Mouse (Mus musculus) gastrocnemius, postnatal 4 days (tissue): Measurements from ENCODE around the gene Olfr638. TPM values are rescaled to one million over a fixed set of nuclear protein-coding genes. Genes with fewer than 3 reads are reported as not detected.
"Not testable (repeated sequence)": the region's sequence is repeated elsewhere in the genome, so short reads cannot be mapped to it uniquely, and the experiment has no call there.

ENCODE experiments used
- DNase-seq, 2 experiments: peaks; one replicate each; pipeline ENCODE4 v3.0.0; 2021 to 2022; ENCODE audit warnings: low spot score in 2 of 2, mixed read lengths in 2 of 2
- long read RNA-seq, 2 experiments: library from polyadenylated mRNA; stranded (forward); transcript quantifications; one replicate each; pipeline ENCODE4 v2.0.0; 2021
- total RNA-seq, 2 experiments: library from RNA; stranded (reverse); gene quantifications; 2 replicates each; pipeline ENCODE4 v1.2.3; 2021

The Olfr638 gene
- total RNA-seq: not detected
- long read RNA-seq, experiment 1: 0 reads
- long read RNA-seq, experiment 2: 0 reads

DNA sequence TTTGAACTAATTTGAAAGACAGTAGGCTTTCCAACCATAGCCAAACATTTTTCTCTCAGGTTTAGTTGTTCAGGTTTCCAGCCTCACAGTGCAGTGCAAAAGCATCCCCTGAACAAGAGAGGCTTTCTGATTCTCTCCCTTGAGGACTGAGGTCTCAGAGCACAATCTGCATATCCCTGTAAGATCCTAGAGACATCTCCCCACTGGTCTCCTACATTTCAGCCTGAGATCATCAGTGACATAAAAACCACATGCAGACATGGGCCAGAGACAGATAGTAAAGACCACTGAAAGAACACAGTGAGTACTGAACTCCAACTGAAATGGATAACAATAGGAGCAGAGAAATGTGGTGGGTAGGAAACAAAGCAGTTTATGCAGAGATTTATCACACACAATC lies at the start of gene Olfr638:
Gene Olfr638, plus strand, starts transcription at position 301 of the 400 bp plus-strand sequence.
- no peak for DNase-seq

DNA sequence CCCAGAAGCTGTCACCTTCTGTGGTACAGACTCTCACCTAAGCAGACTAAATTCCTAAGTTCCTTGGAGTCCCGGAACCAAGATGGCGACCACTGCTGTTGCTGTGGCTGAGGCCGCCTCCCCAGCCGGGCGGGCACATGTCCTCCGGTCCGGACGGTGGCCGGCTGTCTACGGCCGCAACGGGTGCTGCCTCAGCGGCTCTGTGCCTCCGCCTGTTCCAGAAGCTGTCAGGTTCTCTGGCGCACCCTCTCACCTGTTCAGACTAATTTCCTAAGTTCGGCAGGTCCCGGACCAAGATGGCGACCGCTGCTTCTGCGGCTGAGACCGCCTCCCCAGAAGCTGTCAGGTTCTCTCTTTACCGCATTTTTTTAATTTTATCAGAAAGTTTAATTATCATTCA lies 31.7 kb upstream of the Olfr638 start:
- DNase-seq: not testable (repeated sequence)

DNA sequence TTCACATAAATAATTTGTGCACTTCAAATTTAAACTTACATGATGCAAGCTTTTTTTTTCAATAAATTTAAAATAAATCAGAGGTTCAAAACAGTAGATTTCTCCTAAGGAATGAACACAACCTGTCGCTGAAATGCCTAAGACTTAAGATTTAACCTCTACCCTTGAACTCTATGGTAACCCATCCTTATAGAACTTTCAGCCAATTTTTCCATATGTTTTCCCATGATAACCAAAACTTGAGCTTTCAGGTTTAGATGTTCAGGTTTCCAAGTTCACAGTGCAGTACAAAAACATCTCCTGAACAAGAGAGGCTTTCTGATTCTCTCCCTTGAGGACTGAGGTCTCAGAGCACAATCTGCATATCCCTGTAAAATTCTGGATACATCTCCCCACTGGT lies 27.7 kb upstream of the Olfr638 start, which contains the start of gene Olfr635:
Gene Olfr635, plus strand, starts transcription at position 301 of the 400 bp plus-strand sequence.
- no peak for DNase-seq

- DNase-seq: no peak
These were observed 26.8 kb upstream of the Olfr638 start for GRCm38 (mm10) chr7:103971782-103972181.

DNA sequence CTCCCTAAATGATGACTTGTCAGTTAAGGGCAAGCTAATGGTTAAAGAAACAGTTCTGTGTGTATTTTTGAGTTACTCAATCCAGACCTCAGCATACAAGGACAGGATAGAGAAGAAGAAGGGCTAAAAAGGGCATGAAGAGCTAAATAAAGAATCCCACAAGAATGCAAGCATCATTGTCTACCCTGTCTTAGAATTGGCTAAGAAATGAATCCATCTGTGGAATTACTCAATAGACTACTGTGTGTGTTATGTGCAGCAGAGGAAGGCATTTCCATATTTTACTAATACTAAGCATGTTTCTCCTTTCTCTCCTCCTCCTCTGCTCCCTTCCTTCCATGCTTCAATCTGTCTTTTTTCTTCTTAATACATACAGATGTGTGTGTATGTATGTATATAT lies 578 bp downstream of the Olfr638 start:
- no peak for DNase-seq

- DNase-seq: no peak
These were observed 18.7 kb downstream of the Olfr638 start, which contains the start of gene Olfr639 for GRCm38 (mm10) chr7:104017203-104017602. Olfr639 (minus strand) TSS chr7:104017303.

- DNase-seq: no peak
These were observed 20.4 kb downstream of the Olfr638 start for GRCm38 (mm10) chr7:104018953-104019352.

- DNase-seq: no peak
These were observed 23.1 kb downstream of the Olfr638 start for GRCm38 (mm10) chr7:104021651-104022050.

- DNase-seq: no peak
These were observed 26.9 kb downstream of the Olfr638 start, which contains the start of gene Olfr640 for GRCm38 (mm10) chr7:104025473-104025872. Olfr640 (minus strand) TSS chr7:104025573.

GRCm38 (mm10) chr7:104026978-104027377 lies 28.4 kb downstream of the Olfr638 start:
- no peak for DNase-seq

DNA sequence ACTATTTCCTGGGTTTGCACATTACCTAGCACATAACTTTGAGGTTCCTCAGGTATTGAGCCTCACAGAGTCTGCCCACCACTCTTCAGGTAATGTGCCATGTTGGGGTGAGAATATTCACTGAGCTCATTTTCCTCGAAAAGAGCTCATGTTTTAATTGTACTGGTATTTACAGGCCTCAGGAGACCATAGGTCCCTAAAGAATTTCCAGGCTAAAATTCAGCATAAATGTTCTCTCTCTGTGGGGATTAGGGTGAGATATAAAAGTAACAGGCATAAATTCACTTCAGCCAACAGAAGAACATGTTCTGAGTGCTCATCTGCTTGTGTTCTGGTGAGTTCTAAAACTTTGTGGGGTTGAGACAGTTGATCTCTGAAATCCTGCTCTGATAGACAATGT lies 36.6 kb downstream of the Olfr638 start, which contains the start of gene Olfr641:
Gene Olfr641, plus strand, starts transcription at position 301 of the 400 bp plus-strand sequence.
- DNase-seq: no peak

GRCm38 (mm10) chr7:104050745-104051144 lies 52.2 kb downstream of the Olfr638 start:
- no peak for DNase-seq

DNA sequence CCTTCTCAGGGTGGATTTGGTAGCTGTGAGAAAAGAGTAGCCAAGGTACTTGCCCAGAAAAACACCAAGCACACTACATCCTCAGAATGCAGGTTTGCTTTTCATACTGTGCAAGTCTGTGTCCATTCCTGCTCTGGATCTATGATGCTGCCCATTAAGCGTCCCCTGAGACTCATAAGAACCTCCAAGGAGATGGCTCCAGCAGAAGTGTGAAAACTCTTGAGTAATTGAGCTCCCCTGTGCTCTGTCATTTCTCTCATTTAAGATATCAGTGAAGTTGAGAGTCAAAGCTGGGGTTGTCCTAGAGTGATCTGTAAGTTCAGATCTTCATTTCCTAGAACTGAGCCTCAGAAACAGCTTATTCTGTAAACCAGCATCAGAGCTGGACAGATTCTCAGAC lies 54.0 kb downstream of the Olfr638 start, which contains the start of gene Olfr642:
Gene Olfr642, minus strand, starts transcription at position 101 of the 400 bp plus-strand sequence.
- no peak for DNase-seq

Other genes starting within 250 kb of the Olfr638 start
- gene Olfr630, start 241.4 kb upstream of the Olfr638 start, total RNA-seq: not detected
- not detected for gene Olfr69, start 227.2 kb upstream of the Olfr638 start, total RNA-seq
- not detected for gene Olfr68, start 219.0 kb upstream of the Olfr638 start, total RNA-seq
- gene Olfr67, start 206.9 kb upstream of the Olfr638 start, total RNA-seq: not detected
- 10 to 100 TPM; 62.8 to 81.8 TPM for gene Hbb-bt, start 184.8 kb upstream of the Olfr638 start, total RNA-seq
- 100 to 1,000 TPM; 289 to 541 TPM for gene Hbb-bs, start 170.7 kb upstream of the Olfr638 start, total RNA-seq
- gene Hbb-bh2, start 158.2 kb upstream of the Olfr638 start, total RNA-seq: not detected
- gene Hbb-bh1, start 155.6 kb upstream of the Olfr638 start, total RNA-seq: not detected
- gene Hbb-y, start 145.5 kb upstream of the Olfr638 start, total RNA-seq: not detected
- gene Olfr66, start 112.5 kb upstream of the Olfr638 start, total RNA-seq: not detected
- gene Olfr64, start 104.3 kb upstream of the Olfr638 start, total RNA-seq: not detected
- not detected for gene Olfr65, start 95.3 kb upstream of the Olfr638 start, total RNA-seq
- gene Olfr631, start 69.9 kb upstream of the Olfr638 start, total RNA-seq: not detected
- gene Olfr632, start 64.4 kb upstream of the Olfr638 start, total RNA-seq: not detected
- gene Olfr633, start 54.3 kb upstream of the Olfr638 start, total RNA-seq: not detected
- under 1 TPM in 1 of 2 experiments, not detected in 1; 0.03 TPM for gene Olfr635, start 27.6 kb upstream of the Olfr638 start, total RNA-seq
- under 1 TPM; 0.03 to 0.05 TPM for gene Olfr639, start 18.6 kb downstream of the Olfr638 start, total RNA-seq
- gene Olfr640, start 26.8 kb downstream of the Olfr638 start, total RNA-seq: not detected
- gene Olfr641, start 36.7 kb downstream of the Olfr638 start, total RNA-seq: not detected
- not detected for gene Olfr642, start 53.9 kb downstream of the Olfr638 start, total RNA-seq
- gene 4930516K23Rik, start 62.7 kb downstream of the Olfr638 start, total RNA-seq: not detected
- not detected for gene Olfr644, start 73.1 kb downstream of the Olfr638 start, total RNA-seq
- gene Olfr645, start 86.7 kb downstream of the Olfr638 start, total RNA-seq: not detected
- gene Olfr646, start 106.1 kb downstream of the Olfr638 start, total RNA-seq: not detected
- gene Ubqln5, start 131.1 kb downstream of the Olfr638 start, total RNA-seq: not detected
- gene Olfr643, start 138.7 kb downstream of the Olfr638 start, total RNA-seq: not detected
- gene Ubqln3, start 144.5 kb downstream of the Olfr638 start, total RNA-seq: not detected
- gene Ubqlnl, start 151.8 kb downstream of the Olfr638 start, total RNA-seq: not detected
- not detected for gene Olfm5, start 166.1 kb downstream of the Olfr638 start, total RNA-seq
- not detected for gene Olfr648, start 184.6 kb downstream of the Olfr638 start, total RNA-seq
- gene Olfr649, start 197.2 kb downstream of the Olfr638 start, total RNA-seq: not detected
- 1 to 10 TPM in 1 of 2 experiments, under 1 TPM in 1; 0.57 to 1.3 TPM for gene Trim6, start 220.0 kb downstream of the Olfr638 start, total RNA-seq
- gene Trim34a, start 245.7 kb downstream of the Olfr638 start, total RNA-seq: 1 to 10 TPM; 1.8 to 2.0 TPM